Mouse (Mus musculus): ENCODE results near the gene Cap1.

Gene Cap1

GRCm38 (mm10) chr4:122885768-122886578, at the start of gene Cap1:
Gene Cap1, minus strand, starts transcription at chr4:122886056.
- DNase-seq (ENCODE audit: low spot score in 2 of 2), result peak; percentile 97

GRCm38 (mm10) chr4:122933857-122934256, 48.0 kb upstream of the Cap1 start:
- DNase-seq (ENCODE audit: low spot score in 2 of 2), result no peak

- DNase-seq (ENCODE audit: low spot score in 2 of 2), result no peak
Observed at GRCm38 (mm10) chr4:122933051-122933591, 47.3 kb upstream of the Cap1 start.

- DNase-seq (ENCODE audit: low spot score in 2 of 2), result no peak
Observed at GRCm38 (mm10) chr4:122932239-122932978, 46.6 kb upstream of the Cap1 start.

- DNase-seq (ENCODE audit: low spot score in 2 of 2), result no peak
Observed at GRCm38 (mm10) chr4:122930939-122931590, 45.2 kb upstream of the Cap1 start.

- no peak for DNase-seq (ENCODE audit: low spot score in 2 of 2)
Observed at GRCm38 (mm10) chr4:122923392-122924344, 37.8 kb upstream of the Cap1 start.

- DNase-seq (ENCODE audit: low spot score in 2 of 2), result no peak
Observed at GRCm38 (mm10) chr4:122922841-122923240, 37.0 kb upstream of the Cap1 start.

- no peak for DNase-seq (ENCODE audit: low spot score in 2 of 2)
Observed at GRCm38 (mm10) chr4:122915985-122916384, 30.1 kb upstream of the Cap1 start.

GRCm38 (mm10) chr4:122914186-122914585, 28.3 kb upstream of the Cap1 start:
- no peak for DNase-seq (ENCODE audit: low spot score in 2 of 2)

GRCm38 (mm10) chr4:122912613-122913012, 26.8 kb upstream of the Cap1 start:
- no peak for DNase-seq (ENCODE audit: low spot score in 2 of 2)

GRCm38 (mm10) chr4:122910577-122910976, 24.7 kb upstream of the Cap1 start:
- DNase-seq (ENCODE audit: low spot score in 2 of 2), result no peak

GRCm38 (mm10) chr4:122909572-122910189, 23.8 kb upstream of the Cap1 start:
- peak in 1 of 2 experiments; percentile 39 for DNase-seq (ENCODE audit: low spot score in 2 of 2)

GRCm38 (mm10) chr4:122905359-122905758, 19.5 kb upstream of the Cap1 start:
- DNase-seq (ENCODE audit: low spot score in 2 of 2), result no peak

GRCm38 (mm10) chr4:122903709-122904108, 17.9 kb upstream of the Cap1 start:
- DNase-seq (ENCODE audit: low spot score in 2 of 2), result no peak

- no peak for DNase-seq (ENCODE audit: low spot score in 2 of 2)
Observed at GRCm38 (mm10) chr4:122902156-122902555, 16.3 kb upstream of the Cap1 start.

GRCm38 (mm10) chr4:122898313-122898712, 12.5 kb upstream of the Cap1 start:
- DNase-seq (ENCODE audit: low spot score in 2 of 2), result peak in 1 of 2 experiments; percentile 71

GRCm38 (mm10) chr4:122897750-122898149, 11.9 kb upstream of the Cap1 start:
- no peak for DNase-seq (ENCODE audit: low spot score in 2 of 2)

- DNase-seq (ENCODE audit: low spot score in 2 of 2), result no peak
Observed at GRCm38 (mm10) chr4:122892157-122892556, 6.3 kb upstream of the Cap1 start.

- no peak for DNase-seq (ENCODE audit: low spot score in 2 of 2)
Observed at GRCm38 (mm10) chr4:122891597-122891996, 5.7 kb upstream of the Cap1 start.

- peak; percentile 67 to 69 for DNase-seq (ENCODE audit: low spot score in 2 of 2)
Observed at GRCm38 (mm10) chr4:122890881-122891481, 5.1 kb upstream of the Cap1 start.
